Mouse (Mus musculus) heart, adult 2 months (tissue): ENCODE results near the gene Ctsh. TPM values are rescaled to one million over a fixed set of nuclear protein-coding genes. Genes with fewer than 3 reads are reported as not detected.

ENCODE experiments used
- DNase-seq, 2 experiments: peaks; one replicate each; pipeline ENCODE4 v3.0.0; 2021
- H3K27ac ChIP-seq: fragments of 200-600 bp; 2 replicates; pipeline ENCODE4 v1.8.1; 2022
- H3K27me3 ChIP-seq: fragments of 200-500 bp; 2 replicates; pipeline ENCODE4 v1.6.1; 2012; ENCODE audit warnings: mild to moderate bottlenecking, low read length, inconsistent platforms, mixed read lengths; ENCODE audit not compliant: control insufficient read depth, insufficient read depth
- H3K36me3 ChIP-seq: fragments of 200-500 bp; 2 replicates; pipeline ENCODE4 v1.6.1; 2012; ENCODE audit warnings: low read length, inconsistent platforms; ENCODE audit not compliant: control insufficient read depth, insufficient read depth
- H3K4me1 ChIP-seq: fragments of 200-500 bp; 2 replicates; pipeline ENCODE4 v1.6.1; 2011; ENCODE audit warnings: low read length; ENCODE audit not compliant: control insufficient read depth, insufficient read depth
- H3K4me3 ChIP-seq: fragments of 200-600 bp; 2 replicates; pipeline ENCODE4 v1.8.1; 2022
- H3K79me2 ChIP-seq: fragments of 200-500 bp; replicated peaks from 2 replicates; pipeline ENCODE4 v1.6.1; 2012; ENCODE audit warnings: mild to moderate bottlenecking, inconsistent platforms, low read length, moderate library complexity, mixed read lengths; ENCODE audit not compliant: control insufficient read depth, insufficient read depth
- H3K9ac ChIP-seq: fragments of 200-500 bp; 2 replicates; pipeline ENCODE4 v1.6.1; 2012; ENCODE audit warnings: low read depth, mild to moderate bottlenecking, control low read depth, inconsistent platforms, low read length, mixed read lengths
- CTCF ChIP-seq: fragments of 200-600 bp; IDR thresholded peaks from 2 replicates; pipeline ENCODE4 v1.8.1; 2022; ENCODE audit warnings: antibody characterized with exemption, mild to moderate bottlenecking, moderate library complexity
- EP300 ChIP-seq: fragments of 200-500 bp; IDR thresholded peaks from 2 replicates; pipeline ENCODE4 v1.6.1; 2011; ENCODE audit warnings: low read depth, low read length, control low read depth; ENCODE audit not compliant: insufficient read depth
- POLR2A ChIP-seq: fragments of 200-500 bp; IDR thresholded peaks from 2 replicates; pipeline ENCODE4 v1.6.1; 2011; ENCODE audit warnings: mild to moderate bottlenecking, low read depth, low read length, control low read depth; ENCODE audit not compliant: insufficient read depth
- WGBS: fragments of 180-500 bp; shearing (Covaris S2); methylation state at CpG from one replicate; pipeline ENCODE4 v1.1.7; 2018; 5-methylcytosine and 5-hydroxymethylcytosine counted together
- intact Hi-C: fragments of 180-260 bp; cut with DNase I; formaldehyde crosslinking; loops from one replicate; pipeline ENCODE4 v1.15.1; 2025
- polyA plus RNA-seq: library from polyadenylated mRNA; depleted of rRNA; stranded (reverse); fragments of >200 nt; gene quantifications from 2 replicates; pipeline ENCODE4 v1.2.3, GENCODE M21; 2012; rRNA removed
- total RNA-seq, 2 experiments: library from RNA; stranded (reverse); gene quantifications; 2 replicates each; pipeline ENCODE4 v1.2.3; 2021

Ctsh gene
- total and polyA plus RNA-seq, 3 experiments: 30.7 to 51.4 (median 47.9) TPM

DNA sequence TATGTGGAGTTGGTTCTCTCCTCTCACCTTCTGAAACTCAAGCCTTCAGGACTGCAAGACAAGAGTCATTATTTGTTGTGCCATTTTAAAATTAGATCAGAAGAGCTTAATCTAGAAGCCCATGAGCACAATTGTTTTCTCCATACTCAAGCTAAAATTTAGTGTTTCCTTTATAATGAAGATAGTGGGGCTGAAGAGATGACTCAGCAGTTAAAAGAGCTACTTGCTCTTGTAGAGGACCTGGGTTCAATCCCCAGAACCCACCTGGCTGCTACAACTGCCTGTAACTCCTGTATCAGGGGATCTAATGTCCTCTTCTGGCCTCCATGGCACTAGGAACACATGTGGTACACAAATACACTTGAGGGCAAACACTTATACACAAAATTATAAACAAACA, 63.3 kb downstream of the Ctsh start:
- intact Hi-C loops: no loop called here
- H3K27me3 ChIP-seq: no peaks in the 10 kb centered on the region
- no peak for TF ChIP-seq EP300
- no peak for TF ChIP-seq CTCF
- TF ChIP-seq POLR2A: no peak
- peaks cover 3% of the 10 kb centered on the region for H3K4me1 ChIP-seq
- H3K79me2 ChIP-seq: peaks cover 2% of the 10 kb centered on the region
- H3K36me3 ChIP-seq: peaks cover 2% of the 10 kb centered on the region; the same call in 1 of the 2 replicates
- no peak overlapping the region for H3K4me3 ChIP-seq
- no peak overlapping the region for H3K9ac ChIP-seq
- DNase-seq: no peak
- no peak overlapping the region for H3K27ac ChIP-seq

DNA sequence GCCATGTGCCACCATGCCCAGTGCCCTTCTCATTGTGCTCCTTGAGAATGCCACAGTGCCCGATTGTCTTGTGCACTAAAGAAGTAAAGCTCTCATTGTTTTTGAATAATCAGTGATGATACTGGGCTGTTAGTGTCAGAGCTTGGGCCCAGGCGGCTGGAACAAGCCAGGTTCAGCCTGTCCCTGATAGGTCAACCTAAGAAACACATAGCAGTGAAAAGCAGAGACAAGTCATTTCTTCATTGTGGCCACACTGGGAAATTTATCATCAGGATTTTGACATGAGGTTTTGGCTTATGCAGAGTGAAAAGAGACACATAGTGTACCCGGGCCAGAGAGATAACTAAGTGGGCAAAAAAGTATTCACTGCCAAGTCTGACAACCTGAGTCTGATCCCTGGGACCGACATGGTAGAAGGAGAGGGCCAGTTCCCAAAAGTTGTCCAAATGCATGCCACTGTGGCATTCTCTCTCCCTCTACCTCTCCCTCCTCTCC, 68.3 kb downstream of the Ctsh start:
- WGBS: 55% methylated on average over 4 of the region's 4 CpGs

DNA sequence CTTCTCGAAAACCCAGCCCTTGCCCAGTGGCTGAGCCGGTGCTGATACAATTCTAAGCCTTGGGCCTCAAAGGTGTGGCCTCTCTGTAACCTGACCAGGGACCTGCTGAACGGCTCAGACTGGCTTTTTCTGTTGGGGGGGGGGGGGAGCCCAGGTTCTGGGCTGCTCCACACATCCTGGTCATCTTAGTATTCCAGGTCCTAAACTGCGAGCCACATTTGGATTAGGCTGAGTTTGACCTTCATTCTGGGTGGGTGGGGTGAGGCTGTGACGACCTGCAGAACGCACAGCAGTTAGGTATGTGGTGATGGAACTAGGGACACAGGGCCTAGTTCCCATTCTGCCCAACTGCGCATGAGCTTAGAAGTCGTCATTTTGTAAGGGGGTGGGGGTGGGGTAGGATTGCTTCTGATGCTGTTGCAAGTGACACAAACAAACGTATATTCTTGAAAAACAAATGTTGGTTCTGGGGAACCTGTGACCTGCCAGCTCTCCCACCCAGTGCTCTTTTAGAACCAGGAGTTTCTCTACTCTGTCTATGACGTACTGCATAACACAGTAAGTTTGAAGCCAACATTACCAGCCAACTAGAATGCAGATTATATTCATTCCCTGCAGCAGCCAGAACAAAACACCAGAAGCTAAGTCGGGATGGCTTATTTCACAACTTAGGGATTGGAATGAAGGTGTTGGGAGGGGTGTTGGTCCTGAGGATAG, 70.4 kb downstream of the Ctsh start:
- Histone ChIP-seq H3K27me3 (no peaks in the 10 kb centered on the region), H3K27ac (peak overlapping the region; percentile 78), H3K36me3 (no peaks in the 10 kb centered on the region), H3K4me1 (peaks cover 7% of the 10 kb centered on the region), H3K9ac (peak overlapping the region; percentile 29), H3K79me2 (no peaks in the 10 kb centered on the region), H3K4me3 (peak overlapping the region; percentile 11; the same call in 1 of the 2 replicates)
- intact Hi-C loops: no loop called here
- TF ChIP-seq POLR2A (no peak), EP300 (no peak), CTCF (no peak)
- DNase-seq: peak in 1 of 2 experiments; percentile 12
- WGBS: 50% methylated on average over 11 of the region's 11 CpGs

More for the DNA sequence above, 68.3 kb downstream of the Ctsh start:
- H3K36me3 ChIP-seq: no peaks in the 10 kb centered on the region
- H3K27ac ChIP-seq: peak overlapping the region; percentile 45
- H3K79me2 ChIP-seq: no peaks in the 10 kb centered on the region
- intact Hi-C loops: no loop called here
- DNase-seq: peak in 1 of 2 experiments; percentile 26
- no peak overlapping the region for H3K9ac ChIP-seq
- H3K4me1 ChIP-seq: peaks cover 7% of the 10 kb centered on the region
- H3K4me3 ChIP-seq: no peak overlapping the region
- H3K27me3 ChIP-seq: no peaks in the 10 kb centered on the region
- TF ChIP-seq CTCF (no peak), EP300 (0 out of 2 replicates have a peak, but pooled peaks have one; percentile 35), POLR2A (no peak)

DNA sequence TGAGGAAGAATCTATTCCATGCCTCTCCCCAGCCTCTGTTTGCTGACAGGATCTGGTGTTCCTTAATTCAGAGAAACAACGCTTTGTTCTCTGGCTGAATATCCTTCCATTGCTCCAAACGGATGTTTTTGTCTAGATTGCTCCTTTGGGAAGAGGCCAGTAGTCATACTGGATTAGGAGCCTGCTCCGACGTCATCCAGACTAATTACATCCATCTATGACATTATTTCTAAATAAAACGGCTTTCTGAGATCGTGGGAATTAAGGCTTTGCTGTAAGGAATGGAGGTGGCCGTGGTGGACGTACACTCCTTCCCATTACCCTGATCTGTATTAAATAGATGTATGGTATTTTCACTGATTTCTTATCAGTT, 70.9 kb downstream of the Ctsh start:
- WGBS: 35% methylated on average over 8 of the region's 8 CpGs
- DNase-seq: peak in 1 of 2 experiments; percentile 27
- TF ChIP-seq EP300 (no peak), POLR2A (no peak), CTCF (no peak)
- Histone ChIP-seq H3K79me2 (no peaks in the 10 kb centered on the region), H3K4me1 (peaks cover 7% of the 10 kb centered on the region), H3K36me3 (no peaks in the 10 kb centered on the region), H3K9ac (peak overlapping the region; percentile 29), H3K4me3 (peak overlapping the region; percentile 11), H3K27ac (peak overlapping the region; percentile 78), H3K27me3 (no peaks in the 10 kb centered on the region)
- intact Hi-C loops: loop anchor here (5.0 kb wide), 2 partner anchors 48 to 72 kb away; no protein-coding TSS in a partner anchor

Other genes starting within 250 kb of the Ctsh start
- not detected for gene Rasgrf1, start 144.2 kb upstream of the Ctsh start, total RNA-seq
- gene Rasgrf1, start 144.2 kb upstream of the Ctsh start, polyA plus RNA-seq: not detected in 2 replicates
- gene Morf4l1, start 60.6 kb downstream of the Ctsh start, total RNA-seq: 100 to 1,000 TPM; 213 to 276 TPM
- gene Morf4l1, start 60.6 kb downstream of the Ctsh start, polyA plus RNA-seq: 119 and 283 TPM in 2 replicates
- gene Adamts7, start 108.9 kb downstream of the Ctsh start, total RNA-seq: 10 to 100 TPM; 11.8 to 14.5 TPM
- gene Adamts7, start 108.9 kb downstream of the Ctsh start, polyA plus RNA-seq: 36.3 and 56.3 TPM in 2 replicates
- gene Tbc1d2b, start 216.7 kb downstream of the Ctsh start, total RNA-seq: 10 to 100 TPM in 1 of 2 experiments, 1 to 10 TPM in 1; 9.6 to 10.1 TPM
- 10.3 and 14.6 TPM in 2 replicates for gene Tbc1d2b, start 216.7 kb downstream of the Ctsh start, polyA plus RNA-seq